ENCODE assay signal across 9 mouse cellular contexts in genomic region chr15:79740739-79741138, GRCm38 (mm10). TPM values are rescaled to one million over a fixed set of nuclear protein-coding genes. Genes with fewer than 3 reads are reported as not detected.
DNase-seq lines count a peak whose midpoint lies in the region; ATAC-seq and TF ChIP-seq lines count a peak whose summit lies in the region.
"Had no signal": no experiment of that assay in that cellular context is flagged by ENCODE, and none has a peak within 500 bp of the region (broad histone marks: within the 10 kb centered on the region; RNA-seq: fewer than 3 reads in every experiment).

No protein-coding gene starts in this region.

- H3K27ac ChIP-seq in lung, embryonic 14.5 days (ENCODE audit: low read depth): no peak overlapping the region
- H3K27ac ChIP-seq in forebrain, embryonic 11.5 days (ENCODE audit: low read depth, low read length): no peak overlapping the region
- H3K27ac ChIP-seq in liver, embryonic 11.5 days (ENCODE audit: low read depth, low read length): no peak overlapping the region
- H3K27ac ChIP-seq in small intestine, adult 2 months (ENCODE audit: insufficient read depth, low read depth, low read length): peak overlapping the region; percentile 86

- peak overlapping the region; percentile 75 for H3K4me2 ChIP-seq in lung, embryonic 14.5 days
- peak overlapping the region; percentile 94; the same call in 1 of the 2 replicates for H3K4me2 ChIP-seq in forebrain, embryonic 11.5 days (ENCODE audit: low read depth, low read length, severe bottlenecking)
- peak overlapping the region; percentile 97 for H3K4me2 ChIP-seq in liver, embryonic 11.5 days

- no peak for TF ChIP-seq CTCF in lung, embryonic 14.5 days (IDR thresholded peaks at IDR 0.05; ENCODE audit: low read depth)
- no peak for TF ChIP-seq CTCF in small intestine, adult 2 months (IDR thresholded peaks at IDR 0.05; ENCODE audit: extremely low read depth, insufficient read length, insufficient replicate concordance, low read depth, low read length)

- H3K36me3 ChIP-seq in lung, embryonic 14.5 days (ENCODE audit: insufficient read depth): peaks cover 37% of the 10 kb centered on the region
- no peaks in the 10 kb centered on the region; the same call in 1 of the 2 replicates for H3K36me3 ChIP-seq in forebrain, embryonic 11.5 days (ENCODE audit: control insufficient read depth, insufficient read depth, low read length)
- H3K36me3 ChIP-seq in liver, embryonic 11.5 days (ENCODE audit: control insufficient read depth, insufficient read depth, low read length): peaks cover 16% of the 10 kb centered on the region
- peaks cover 8% of the 10 kb centered on the region; the same call in 1 of the 2 replicates for H3K36me3 ChIP-seq in small intestine, adult 2 months (ENCODE audit: control insufficient read depth, insufficient read depth, low read length)

- DNase-seq in lung, embryonic 14.5 days: no peak
- DNase-seq in lung, postnatal 25 days (ENCODE audit: low spot score): no peak
- no peak for DNase-seq in forebrain, embryonic 11.5 days (ENCODE audit: low spot score)
- no peak for DNase-seq in liver, embryonic 11.5 days (ENCODE audit: low spot score)
- no peak for DNase-seq in right cerebral cortex, postnatal 10 days (ENCODE audit: low spot score in 2 of 2)
- DNase-seq in adrenal gland, postnatal 4 days (ENCODE audit: low spot score in 2 of 2): no peak
- DNase-seq: adrenal gland, postnatal 36 days had no signal

- peak overlapping the region; percentile 90; the same call in 1 of the 2 replicates for H3K9ac ChIP-seq in lung, embryonic 14.5 days
- H3K9ac ChIP-seq in forebrain, embryonic 11.5 days (ENCODE audit: low read length): no peak overlapping the region
- no peak overlapping the region for H3K9ac ChIP-seq in liver, embryonic 11.5 days (ENCODE audit: low read depth, low read length)

- 53% methylated on average over 3 of the region's 3 CpGs for WGBS in lung, embryonic 14.5 days
- 82% methylated on average over 3 of the region's 3 CpGs for WGBS in forebrain, embryonic 11.5 days
- 37% methylated on average over 3 of the region's 3 CpGs for WGBS in liver, embryonic 11.5 days
- 58% methylated on average over 3 of the region's 3 CpGs for WGBS in small intestine, adult 2 months

- no peak for ATAC-seq in lung, embryonic 14.5 days (ENCODE audit: insufficient read depth)
- ATAC-seq in forebrain, embryonic 11.5 days (replicated peaks; ENCODE audit: low FRiP score): no peak
- ATAC-seq in liver, embryonic 11.5 days (replicated peaks; ENCODE audit: low FRiP score): no peak
- no peak for ATAC-seq in cerebellum, adult (ENCODE audit: insufficient number of reproducible peaks, low FRiP score, low TSS enrichment)

- peak overlapping the region; percentile 98 for H3K4me3 ChIP-seq in lung, embryonic 14.5 days (ENCODE audit: low read depth, low read length)
- H3K4me3 ChIP-seq in forebrain, embryonic 11.5 days (ENCODE audit: low read depth, low read length): no peak overlapping the region; the same call in 1 of the 2 replicates
- H3K4me3 ChIP-seq in liver, embryonic 11.5 days (ENCODE audit: low read depth, low read length): peak overlapping the region; percentile 95; the same call in 1 of the 2 replicates
- no peak overlapping the region; the same call in 1 of the 2 replicates for H3K4me3 ChIP-seq in small intestine, adult 2 months (ENCODE audit: low read depth, low read length)

- no peaks in the 10 kb centered on the region for H3K27me3 ChIP-seq in lung, embryonic 14.5 days (ENCODE audit: insufficient read depth, low read length)
- peaks cover 2% of the 10 kb centered on the region; the same call in 1 of the 2 replicates for H3K27me3 ChIP-seq in forebrain, embryonic 11.5 days (ENCODE audit: control insufficient read depth, insufficient read depth, low read length)
- H3K27me3 ChIP-seq in liver, embryonic 11.5 days (replicated peaks; ENCODE audit: control insufficient read depth, insufficient read depth, low read length): no peaks in the 10 kb centered on the region
- no peaks in the 10 kb centered on the region for H3K27me3 ChIP-seq in small intestine, adult 2 months (ENCODE audit: control insufficient read depth, insufficient read depth, low read length)

- H3K9me3 ChIP-seq in lung, embryonic 14.5 days (ENCODE audit: low read depth, low read length): no peaks in the 10 kb centered on the region
- H3K9me3 ChIP-seq in forebrain, embryonic 11.5 days (ENCODE audit: control insufficient read depth, low read length): no peaks in the 10 kb centered on the region
- H3K9me3 ChIP-seq in liver, embryonic 11.5 days (ENCODE audit: control insufficient read depth, low read length): no peaks in the 10 kb centered on the region

- peaks cover 11% of the 10 kb centered on the region for H3K4me1 ChIP-seq in lung, embryonic 14.5 days (ENCODE audit: insufficient read depth)
- no peaks in the 10 kb centered on the region; the same call in 1 of the 2 replicates for H3K4me1 ChIP-seq in forebrain, embryonic 11.5 days (replicated peaks; ENCODE audit: control insufficient read depth, insufficient read depth, low read length)
- peaks cover 25% of the 10 kb centered on the region for H3K4me1 ChIP-seq in liver, embryonic 11.5 days (replicated peaks; ENCODE audit: control insufficient read depth, insufficient read depth, low read length)
- H3K4me1 ChIP-seq in small intestine, adult 2 months (ENCODE audit: control insufficient read depth, insufficient read depth, insufficient read length, low read length): peaks cover 5% of the 10 kb centered on the region

- no peak for TF ChIP-seq POLR2A in small intestine, adult 2 months (IDR thresholded peaks at IDR 0.05; ENCODE audit: low read depth, low read length)

RNA-seq across cellular contexts. Expression of gene Sun2, which starts 1.6 kb away (rescaled TPM):
- polyA plus RNA-seq in lung, embryonic 14.5 days (2014; fragmentation: Nextera tagmentation; extraction: Ambion mirVana): 7.5 and 8.6 TPM in 2 replicates
- 4.3 and 5.9 TPM in 2 replicates for polyA plus RNA-seq in forebrain, embryonic 11.5 days (2014; fragmentation: Nextera tagmentation; extraction: Ambion mirVana)
- polyA plus RNA-seq in liver, embryonic 11.5 days (2014; fragmentation: Nextera tagmentation; extraction: Ambion mirVana): 2.2 and 2.5 TPM in 2 replicates
- polyA plus RNA-seq in small intestine, adult 2 months (2012; rRNA removed): 12.1 and 18.5 TPM in 2 replicates
- total RNA-seq in adrenal gland, postnatal 4 days (2021): 10 to 100 TPM; 53.3 to 56.7 TPM

RNA-seq across cellular contexts. Expression of gene Dnal4, which starts 36.9 kb away (rescaled TPM):
- 61.0 and 63.8 TPM in 2 replicates for polyA plus RNA-seq in lung, embryonic 14.5 days (2014; fragmentation: Nextera tagmentation; extraction: Ambion mirVana)
- 63.9 and 76.7 TPM in 2 replicates for polyA plus RNA-seq in forebrain, embryonic 11.5 days (2014; fragmentation: Nextera tagmentation; extraction: Ambion mirVana)
- 25.0 and 28.6 TPM in 2 replicates for polyA plus RNA-seq in liver, embryonic 11.5 days (2014; fragmentation: Nextera tagmentation; extraction: Ambion mirVana)
- polyA plus RNA-seq in small intestine, adult 2 months (2012; rRNA removed): 8.6 and 18.7 TPM in 2 replicates
- 10 to 100 TPM; 25.3 to 25.6 TPM for total RNA-seq in adrenal gland, postnatal 4 days (2021)

RNA-seq across cellular contexts. Expression of gene Gtpbp1, which starts 50.1 kb away (rescaled TPM):
- polyA plus RNA-seq in lung, embryonic 14.5 days (2014; fragmentation: Nextera tagmentation; extraction: Ambion mirVana): 35.5 and 37.9 TPM in 2 replicates
- polyA plus RNA-seq in forebrain, embryonic 11.5 days (2014; fragmentation: Nextera tagmentation; extraction: Ambion mirVana): 53.4 and 54.3 TPM in 2 replicates
- polyA plus RNA-seq in liver, embryonic 11.5 days (2014; fragmentation: Nextera tagmentation; extraction: Ambion mirVana): 58.8 and 61.8 TPM in 2 replicates
- 18.6 and 34.9 TPM in 2 replicates for polyA plus RNA-seq in small intestine, adult 2 months (2012; rRNA removed)
- total RNA-seq in adrenal gland, postnatal 4 days (2021): 10 to 100 TPM; 32.4 to 37.0 TPM

RNA-seq across cellular contexts. Expression of gene Josd1, which starts 53.0 kb away (rescaled TPM):
- polyA plus RNA-seq in lung, embryonic 14.5 days (2014; fragmentation: Nextera tagmentation; extraction: Ambion mirVana): 15.0 and 15.2 TPM in 2 replicates
- 13.4 and 13.8 TPM in 2 replicates for polyA plus RNA-seq in forebrain, embryonic 11.5 days (2014; fragmentation: Nextera tagmentation; extraction: Ambion mirVana)
- polyA plus RNA-seq in liver, embryonic 11.5 days (2014; fragmentation: Nextera tagmentation; extraction: Ambion mirVana): 25.9 and 28.3 TPM in 2 replicates
- polyA plus RNA-seq in small intestine, adult 2 months (2012; rRNA removed): 9.5 and 14.2 TPM in 2 replicates
- 10 to 100 TPM; 29.3 to 33.5 TPM for total RNA-seq in adrenal gland, postnatal 4 days (2021)

Comparison
In these comparisons a context has a peak if more than half of its experiments do, and no peak if none do; other contexts are left out.
1. H3K4me3 ChIP-seq: peak in lung, embryonic 14.5 days (single experiment) and liver, embryonic 11.5 days (single experiment); none in forebrain, embryonic 11.5 days (single experiment) and small intestine, adult 2 months (single experiment).
2. Peak in every context shown above with its lines, with median percentiles within 50 percentile points of each other: H3K4me2 ChIP-seq.